Mouse (Mus musculus) brain, adult 10 weeks (tissue): ENCODE measurements around the gene Il23a. TPM values are rescaled to one million over a fixed set of nuclear protein-coding genes. Genes with fewer than 3 reads are reported as not detected.

Source experiments
- polyA plus RNA-seq: library from polyadenylated mRNA; stranded (reverse); fragments of 350-450 nt; fragmentation: Illumina TruSeq; extraction: RNeasy Lipid Tissue Mini Kit (QIAGEN cat#74804); gene quantifications from one replicate; pipeline ENCODE4 v1.2.3, GENCODE M21; 2015; ENCODE audit warnings: low read depth, low replicate concordance

Il23a gene
- polyA plus RNA-seq, result 0.46 TPM

DNA sequence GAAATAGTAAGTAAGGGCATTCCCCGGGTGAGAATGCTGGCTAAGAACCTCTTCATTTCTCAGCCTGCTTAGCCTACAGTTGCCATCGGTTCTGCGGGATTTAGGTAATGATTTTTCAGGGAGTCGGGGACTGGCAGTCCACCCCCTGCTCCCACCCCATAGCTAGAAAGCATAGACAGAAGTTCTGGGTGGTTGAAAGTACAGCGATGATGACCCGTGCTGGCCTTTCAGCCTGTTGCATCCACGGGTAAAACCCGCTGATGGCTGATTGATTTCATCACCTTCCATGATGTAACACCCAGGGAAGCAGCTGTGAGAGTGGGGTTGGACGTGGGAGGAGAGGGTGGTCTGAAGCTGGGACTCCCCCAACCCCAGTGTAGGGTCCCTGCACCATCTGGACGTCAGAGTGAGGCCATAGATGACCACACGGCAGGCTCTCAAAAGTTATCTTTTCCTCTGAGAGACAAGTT, at the start of gene Il23a:
Gene Il23a, minus strand, starts transcription at position 51 of the 470 bp plus-strand sequence.

DNA sequence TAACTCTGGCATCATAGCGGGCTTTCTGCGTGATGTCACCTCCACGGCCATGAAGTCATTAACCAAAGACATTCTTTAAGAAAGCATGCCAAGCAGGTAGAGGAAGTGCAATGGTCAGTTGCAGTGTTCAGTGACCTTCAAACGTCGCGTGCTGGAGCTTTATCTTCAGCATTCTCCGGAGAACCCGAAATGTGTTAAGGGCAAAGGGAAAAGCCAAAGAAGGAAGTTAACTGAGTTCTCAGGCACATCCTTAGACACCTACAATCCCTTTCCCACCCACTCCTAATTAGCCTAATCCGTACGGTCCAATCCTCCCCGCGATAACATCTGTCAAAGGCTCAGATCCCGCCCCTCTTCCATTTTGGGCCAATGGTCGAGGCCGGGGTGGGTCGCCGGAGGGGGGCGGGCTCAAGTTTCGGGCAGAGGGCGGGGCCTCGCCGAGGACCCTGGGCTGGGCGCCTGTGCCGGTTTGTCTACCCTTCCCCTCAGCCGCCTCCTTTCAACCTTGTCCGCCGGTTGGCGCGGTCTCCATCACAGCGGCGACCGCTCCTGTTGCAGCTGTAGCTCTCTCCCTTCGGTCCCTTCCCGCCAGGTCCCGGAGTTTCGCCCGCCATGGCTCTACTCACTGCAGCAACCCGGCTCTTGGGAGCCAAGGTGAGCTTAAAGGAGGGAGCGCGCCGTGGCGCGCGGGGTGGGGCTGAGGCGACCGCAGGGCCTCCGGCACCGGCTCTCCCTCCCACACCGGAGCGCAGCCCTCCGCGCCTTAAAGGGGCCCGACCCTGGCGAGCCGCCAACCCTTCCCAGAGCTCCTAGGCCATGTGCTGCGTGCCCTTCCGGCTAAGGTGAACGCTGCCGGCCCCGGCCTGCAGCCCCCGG, 39.0 kb upstream of the Il23a start, which contains the start of gene Cs:
Gene Cs, plus strand, starts transcription at position 429 of the 876 bp plus-strand sequence.

GRCm38 (mm10) chr10:128322141-128323108, 23.9 kb upstream of the Il23a start, which contains the start of gene Cnpy2:
Gene Cnpy2, plus strand, starts transcription at chr10:128322459.

DNA sequence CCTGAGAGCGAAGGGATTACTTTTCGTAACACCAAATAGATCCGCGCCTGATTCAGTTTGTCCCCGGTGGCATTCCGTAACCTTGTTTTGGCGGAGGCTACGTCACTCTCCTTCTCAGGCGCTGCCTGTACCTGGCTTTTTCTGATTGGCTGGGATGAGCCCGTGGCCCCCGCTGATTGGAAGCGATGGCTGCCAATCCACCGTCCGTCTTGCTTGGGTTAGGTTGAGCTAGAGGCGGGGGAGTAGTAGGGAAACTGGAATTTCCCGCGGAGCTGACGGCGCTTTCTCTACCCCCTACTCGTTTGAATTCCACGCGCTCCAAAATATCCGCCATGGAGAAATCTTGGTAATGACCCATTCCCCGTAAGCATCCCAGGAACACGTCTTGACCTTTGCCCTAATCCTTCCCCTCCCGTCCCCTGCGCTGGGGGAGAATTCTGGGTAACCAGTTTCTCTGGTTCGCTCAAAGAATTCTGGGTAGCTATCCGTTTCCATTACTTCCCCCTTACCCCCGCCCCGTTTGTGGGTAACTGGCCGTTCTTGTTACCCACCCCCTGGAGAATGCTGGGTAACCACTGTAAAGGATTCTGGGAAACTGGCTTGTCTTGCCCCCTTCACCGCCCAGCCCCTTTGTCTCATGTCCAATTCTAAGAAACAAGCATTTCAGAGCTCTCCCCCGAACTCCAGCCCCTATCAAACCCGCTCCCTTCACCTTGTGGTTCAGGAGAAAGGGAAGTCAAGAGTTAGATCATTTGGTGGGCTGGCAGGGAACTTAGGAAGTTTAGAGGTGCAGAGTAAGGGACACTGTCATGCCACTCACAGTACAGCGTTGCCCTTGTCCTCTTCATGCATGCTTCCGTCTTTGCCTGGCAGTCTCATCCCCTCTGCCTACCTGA, 4.8 kb upstream of the Il23a start, which contains the start of gene Pan2:
Gene Pan2, plus strand, starts transcription at position 210 of the 896 bp plus-strand sequence.

GRCm38 (mm10) chr10:128270287-128270841, 28.2 kb downstream of the Il23a start, which contains the start of gene Stat2:
Gene Stat2, plus strand, starts transcription at chr10:128270559.

DNA sequence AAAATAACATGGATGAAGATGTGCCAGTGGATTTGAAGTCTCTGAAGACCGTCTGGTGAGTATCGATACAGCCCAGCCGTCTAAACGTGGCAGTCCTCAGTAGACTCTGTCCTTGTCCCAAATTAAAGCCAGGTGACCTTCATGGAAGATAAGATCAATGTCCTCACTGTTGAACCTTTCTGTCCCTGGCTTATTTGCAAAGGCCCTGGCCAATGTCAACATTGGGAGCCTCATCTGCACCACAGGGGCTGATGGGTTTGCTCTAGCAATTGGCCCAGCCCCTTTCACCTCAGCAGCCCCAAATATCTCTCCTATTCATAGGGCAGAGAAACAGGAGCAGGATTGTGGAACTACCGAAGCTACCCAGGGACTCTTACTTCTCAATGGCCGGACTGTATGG, 30.2 kb downstream of the Il23a start, which contains the start of gene Apof:
Gene Apof, plus strand, starts transcription at position 301 of the 400 bp plus-strand sequence.

GRCm38 (mm10) chr10:128253677-128254255, 44.8 kb downstream of the Il23a start, which contains the start of gene Apon:
Gene Apon, plus strand, starts transcription at chr10:128254096.

Other genes with a start within 250 kb of the Il23a start
- gene Ptges3, start 239.8 kb downstream of the Il23a start, polyA plus RNA-seq, result 153 TPM
- gene Atp5b, start 215.5 kb downstream of the Il23a start, polyA plus RNA-seq, result 1,953 TPM
- 20.7 TPM for gene Baz2a, start 207.2 kb downstream of the Il23a start, polyA plus RNA-seq
- gene Rbms2, start 118.5 kb downstream of the Il23a start, polyA plus RNA-seq, result 11.2 TPM
- gene Gls2, start 104.3 kb downstream of the Il23a start, polyA plus RNA-seq, result 39.5 TPM
- gene Spryd4, start 86.9 kb downstream of the Il23a start, polyA plus RNA-seq, result 11.4 TPM
- not detected for gene Mip, start 72.9 kb downstream of the Il23a start, polyA plus RNA-seq
- gene Timeless, start 66.7 kb downstream of the Il23a start, polyA plus RNA-seq, result 4.7 TPM
- not detected for gene Apon, start 44.7 kb downstream of the Il23a start, polyA plus RNA-seq
- not detected for gene Apof, start 30.1 kb downstream of the Il23a start, polyA plus RNA-seq
- 22.9 TPM for gene Stat2, start 28.2 kb downstream of the Il23a start, polyA plus RNA-seq
- 13.7 TPM for gene Pan2, start 4.6 kb upstream of the Il23a start, polyA plus RNA-seq
- gene Cnpy2, start 23.7 kb upstream of the Il23a start, polyA plus RNA-seq, result 94.6 TPM
- 216 TPM for gene Cs, start 39.0 kb upstream of the Il23a start, polyA plus RNA-seq
- gene Coq10a, start 70.2 kb upstream of the Il23a start, polyA plus RNA-seq, result 67.8 TPM
- gene Ankrd52, start 78.4 kb upstream of the Il23a start, polyA plus RNA-seq, result 25.4 TPM
- 0.57 TPM for gene Slc39a5, start 102.5 kb upstream of the Il23a start, polyA plus RNA-seq
- gene Nabp2, start 112.7 kb upstream of the Il23a start, polyA plus RNA-seq, result 120 TPM
- 73.7 TPM for gene Rnf41, start 112.9 kb upstream of the Il23a start, polyA plus RNA-seq
- 140 TPM for gene Smarcc2, start 160.5 kb upstream of the Il23a start, polyA plus RNA-seq
- 1,213 TPM for gene Myl6, start 195.4 kb upstream of the Il23a start, polyA plus RNA-seq
- 33.8 TPM for gene Myl6b, start 199.9 kb upstream of the Il23a start, polyA plus RNA-seq
- 8.8 TPM for gene Esyt1, start 227.1 kb upstream of the Il23a start, polyA plus RNA-seq
- 13.1 TPM for gene Zc3h10, start 249.0 kb upstream of the Il23a start, polyA plus RNA-seq